Mouse (Mus musculus): ENCODE measurements around the gene Zfp90.

Gene Zfp90

GRCm38 (mm10) chr8:106433667-106434066 lies 18.5 kb downstream of the Zfp90 start:
- no peak for DNase-seq (ENCODE audit: low spot score in 2 of 2)

DNA sequence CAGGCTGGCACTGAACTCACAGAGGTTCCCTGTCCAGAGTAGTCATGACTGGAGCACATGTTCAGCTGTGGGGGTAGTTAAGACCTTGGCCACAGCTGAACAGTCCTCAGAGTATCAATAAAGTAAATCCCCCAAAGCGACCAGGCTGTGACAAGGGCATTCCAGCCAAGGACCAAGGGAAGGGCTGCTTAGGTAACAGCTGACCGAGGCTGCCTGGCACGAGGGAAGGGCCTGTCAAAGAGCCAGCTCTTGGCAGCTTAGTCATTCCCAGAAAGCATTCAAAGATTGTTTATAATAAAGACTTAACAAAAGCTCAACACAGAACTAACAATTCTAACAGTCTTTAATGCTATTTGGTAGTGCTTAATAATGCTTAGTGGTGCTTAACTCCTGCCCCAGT lies 22.7 kb downstream of the Zfp90 start:
- DNase-seq (ENCODE audit: low spot score in 2 of 2), result peak in 1 of 2 experiments; percentile 42

DNA sequence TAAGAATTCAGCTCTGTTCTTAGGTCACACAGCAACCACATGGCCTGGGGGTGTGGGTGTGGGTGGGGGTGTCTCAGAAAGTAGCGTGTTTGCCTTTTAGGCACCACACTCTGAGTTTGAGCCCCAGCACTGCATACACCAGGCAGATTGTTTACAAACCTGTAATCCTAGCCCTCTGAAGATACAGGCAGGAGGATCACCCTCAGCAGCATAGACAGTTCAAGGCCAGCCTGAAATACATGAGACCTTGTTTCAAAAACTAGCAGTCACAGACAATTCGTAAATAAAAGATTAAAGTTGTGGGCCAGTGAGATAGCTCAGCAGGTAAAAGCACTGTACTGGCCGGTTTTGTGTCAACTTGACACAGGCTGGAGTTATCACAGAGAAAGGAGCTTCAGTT lies 25.0 kb downstream of the Zfp90 start:
- no peak for DNase-seq (ENCODE audit: low spot score in 2 of 2)

DNA sequence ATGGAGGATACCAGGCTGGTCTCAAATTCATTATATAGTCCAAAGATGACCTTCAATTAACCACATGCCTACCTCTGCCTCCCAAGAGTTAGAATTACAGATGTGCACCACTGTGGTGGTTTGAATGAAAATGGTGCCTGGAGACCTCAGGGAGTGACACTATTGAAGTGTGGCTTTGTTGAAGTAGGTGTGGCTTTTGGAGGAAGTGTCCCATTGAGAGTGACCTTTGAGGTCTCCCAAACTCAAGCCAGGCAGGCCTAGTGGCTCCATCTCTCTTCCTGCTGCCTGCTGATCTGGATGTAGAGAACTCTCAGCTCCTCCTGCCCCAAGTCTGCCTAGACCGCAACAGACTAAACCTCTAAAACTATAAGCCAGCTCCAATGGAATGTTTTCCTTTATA lies 27.6 kb downstream of the Zfp90 start:
- no peak for DNase-seq (ENCODE audit: low spot score in 2 of 2)

DNA sequence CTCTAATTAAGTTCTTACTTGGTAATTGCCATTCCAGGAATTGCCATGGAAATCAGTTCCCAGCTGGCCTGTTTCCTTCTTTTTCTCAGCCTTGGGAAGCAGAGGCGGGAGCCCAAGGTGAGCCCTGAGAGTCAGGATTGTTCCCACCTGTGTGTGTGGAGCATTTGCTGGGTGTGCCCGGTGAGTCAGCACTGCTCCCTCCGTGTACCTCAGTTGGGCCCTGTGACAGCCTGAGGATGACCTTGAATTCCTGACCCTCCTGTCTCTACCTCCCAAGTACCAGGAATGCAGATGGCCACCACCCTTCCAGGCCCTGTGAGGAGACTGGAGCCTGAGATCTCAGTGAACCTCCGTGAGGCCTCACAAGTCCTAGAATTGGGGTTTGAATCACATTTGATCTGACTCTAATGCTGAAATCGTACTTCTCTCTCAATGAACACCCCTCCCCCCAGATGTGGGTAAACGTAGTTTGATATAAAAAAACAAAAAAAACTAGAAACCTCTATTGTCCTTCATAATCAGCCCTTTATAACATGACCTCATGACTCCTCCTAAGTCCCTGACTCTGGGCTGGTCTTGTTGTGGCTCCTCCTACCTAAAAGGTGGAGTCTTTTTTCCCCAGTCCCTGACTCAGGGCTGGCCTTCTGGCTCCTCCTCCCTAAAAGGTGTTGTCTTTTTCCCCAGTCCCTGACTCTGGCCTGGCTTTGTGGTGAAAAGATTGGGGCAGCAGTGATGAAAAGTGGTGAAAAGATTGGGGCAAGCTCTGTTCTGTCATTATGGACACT lies 36.4 kb downstream of the Zfp90 start:
- no peak for DNase-seq (ENCODE audit: low spot score in 2 of 2)

DNA sequence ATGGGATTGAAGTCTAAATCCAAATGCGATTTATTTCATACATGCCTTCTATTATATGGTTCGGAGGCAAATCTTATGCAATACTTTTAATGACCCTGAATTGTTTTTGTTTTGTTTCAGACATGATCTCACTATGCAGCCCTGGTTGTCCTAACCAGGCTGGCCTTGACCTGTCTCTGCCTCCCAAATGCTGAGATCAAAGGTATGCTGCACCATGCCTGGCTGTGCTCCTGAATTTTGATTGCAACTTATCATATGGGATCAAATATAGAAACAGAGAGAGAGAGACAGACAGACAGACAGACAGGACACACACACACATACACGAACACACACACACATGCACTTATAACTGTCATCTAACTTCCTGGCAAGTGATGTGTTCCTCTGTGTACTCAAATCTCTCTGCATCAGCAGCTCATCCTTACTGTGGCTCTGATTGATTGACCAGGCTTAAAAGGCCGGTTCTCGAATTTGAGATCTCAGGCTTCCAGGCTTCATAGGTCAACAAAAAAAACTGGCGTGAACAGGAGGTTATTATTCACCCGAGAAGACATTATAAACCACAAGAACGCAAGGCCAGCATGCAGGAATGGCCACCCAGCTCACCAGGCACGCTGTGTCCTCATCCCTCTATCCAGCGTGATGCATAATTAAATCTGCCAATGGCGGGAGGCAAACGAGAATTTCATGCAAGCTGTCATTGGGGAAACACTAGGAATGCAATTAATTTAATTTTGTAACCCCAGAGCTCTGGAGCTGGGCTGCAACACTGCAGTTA lies 37.8 kb downstream of the Zfp90 start:
- no peak for DNase-seq (ENCODE audit: low spot score in 2 of 2)

GRCm38 (mm10) chr8:106454036-106454435 lies 38.9 kb downstream of the Zfp90 start:
- DNase-seq (ENCODE audit: low spot score in 2 of 2), result no peak

DNA sequence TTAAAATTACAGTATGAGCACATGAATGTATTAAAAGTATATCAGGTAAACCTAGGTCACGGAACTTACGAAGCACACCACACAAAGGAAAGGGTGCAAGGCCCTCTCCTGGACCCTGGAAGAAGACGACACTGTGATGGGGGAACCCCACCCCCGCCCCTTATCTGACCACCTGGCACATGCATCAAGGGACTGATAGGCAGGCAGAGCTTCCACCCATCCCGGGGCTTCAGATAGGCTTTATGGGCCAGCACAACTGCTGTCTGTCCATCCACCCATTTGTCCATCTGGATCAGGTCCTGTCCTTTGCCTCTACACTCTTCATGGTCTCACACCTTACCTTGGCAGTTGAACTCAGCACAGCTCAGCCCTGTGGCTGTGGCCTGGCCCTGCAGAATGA lies 47.0 kb downstream of the Zfp90 start:
- no peak for DNase-seq (ENCODE audit: low spot score in 2 of 2)

DNA sequence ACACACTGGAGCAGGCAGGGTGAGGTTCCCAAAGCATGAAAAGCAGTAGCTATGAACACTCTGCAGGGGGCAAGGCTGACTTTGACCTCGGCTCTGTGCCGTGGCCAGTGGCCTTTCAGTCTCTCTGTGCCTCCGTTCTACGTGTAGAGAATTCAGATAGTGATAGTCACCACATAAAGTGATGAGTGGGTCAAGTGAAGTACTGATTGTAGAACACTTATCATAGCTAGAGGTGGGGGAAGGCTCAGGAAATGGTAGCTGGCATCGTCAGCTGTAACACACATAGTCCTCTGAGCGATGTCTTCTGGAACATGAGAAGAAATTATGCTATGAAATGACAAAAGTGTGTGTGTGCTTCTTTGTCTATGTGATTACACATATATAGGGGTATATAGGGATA lies 48.7 kb downstream of the Zfp90 start:
- no peak for DNase-seq (ENCODE audit: low spot score in 2 of 2)

GRCm38 (mm10) chr8:106469485-106469884 lies 54.4 kb downstream of the Zfp90 start:
- DNase-seq (ENCODE audit: low spot score in 2 of 2), result peak in 1 of 2 experiments; percentile 50

DNA sequence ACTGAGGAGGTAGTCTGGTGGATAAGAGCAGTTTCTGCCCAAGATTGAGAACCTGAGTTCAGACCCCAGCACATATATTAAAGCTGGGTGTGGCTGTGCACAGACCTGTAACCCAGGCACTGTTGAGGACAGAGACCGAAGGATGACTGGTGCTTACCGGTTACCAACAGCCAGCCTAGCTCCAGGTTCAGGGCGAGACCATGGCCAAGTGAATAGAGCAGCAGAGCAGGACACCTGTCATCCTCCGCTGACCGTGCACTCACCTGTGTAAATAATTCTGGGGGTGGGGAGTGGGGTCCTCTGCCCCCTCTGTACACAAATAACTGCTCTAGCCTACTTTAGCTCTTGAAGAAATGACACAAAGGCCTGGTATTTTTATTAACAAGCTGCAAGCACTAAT lies 58.9 kb downstream of the Zfp90 start:
- DNase-seq (ENCODE audit: low spot score in 2 of 2), result no peak
